Mouse (Mus musculus) stomach, embryonic 16.5 days (tissue): ENCODE measurements around the gene Bik. TPM values are rescaled to one million over a fixed set of nuclear protein-coding genes. Genes with fewer than 3 reads are reported as not detected.

Source experiments
- ATAC-seq: fragments of 200-750 bp; cut with Nextera tagmentation; 2 replicates; pipeline ENCODE4 v1.8.0; 2017; ENCODE audit warnings: moderate number of reproducible peaks, moderate TSS enrichment; ENCODE audit not compliant: insufficient read depth, low FRiP score
- H3K27ac ChIP-seq: fragments of 300-500 bp; sonication (generic); 2 replicates; pipeline ENCODE4 v1.5.1; 2014; ENCODE audit warnings: low read length
- H3K27me3 ChIP-seq: fragments of 300-500 bp; sonication (generic); 2 replicates; pipeline ENCODE4 v1.6.1; 2014; ENCODE audit warnings: low read length, control low read depth, mixed read lengths; ENCODE audit not compliant: control insufficient read depth, insufficient read depth
- H3K36me3 ChIP-seq: fragments of 300-500 bp; sonication (generic); 2 replicates; pipeline ENCODE4 v1.6.1; 2014; ENCODE audit warnings: low read length; ENCODE audit not compliant: control insufficient read depth, insufficient read depth
- H3K4me1 ChIP-seq: fragments of 300-500 bp; sonication (generic); 2 replicates; pipeline ENCODE4 v1.6.1; 2014; ENCODE audit warnings: low read length, control low read depth, mixed read lengths; ENCODE audit not compliant: control insufficient read depth, insufficient read depth
- H3K4me2 ChIP-seq: fragments of 300-500 bp; sonication (generic); 2 replicates; pipeline ENCODE4 v1.6.1; 2014; ENCODE audit warnings: low read depth, low read length, mixed read lengths
- H3K4me3 ChIP-seq: fragments of 300-500 bp; sonication (generic); replicated peaks from 2 replicates; pipeline ENCODE4 v1.5.1; 2014; ENCODE audit warnings: mild to moderate bottlenecking, low read length
- H3K9ac ChIP-seq: fragments of 300-500 bp; sonication (generic); 2 replicates; pipeline ENCODE4 v1.6.1; 2014; ENCODE audit warnings: low read length
- H3K9me3 ChIP-seq: fragments of 300-500 bp; sonication (generic); replicated peaks from 2 replicates; pipeline ENCODE4 v1.6.1; 2016; ENCODE audit warnings: low read length, control low read depth; ENCODE audit not compliant: control insufficient read depth
- WGBS: fragments of 180-500 bp; shearing (Covaris S2); extraction: QIAGEN DNeasy Blood & Tissue Kit; methylation state at CpG from one replicate; pipeline ENCODE4 v1.1.7; 2014; 5-methylcytosine and 5-hydroxymethylcytosine counted together
- polyA plus RNA-seq: library from polyadenylated mRNA; unstranded; fragments of >200 nt; fragmentation: Nextera tagmentation; extraction: Ambion mirVana; gene quantifications from 2 replicates; pipeline ENCODE4 v1.2.1, GENCODE M21; 2015

The Bik gene
- polyA plus RNA-seq, 1 experiment from 2014 or later = 7.0 TPM

- H3K9me3 ChIP-seq = no peaks in the 10 kb centered on the region
- H3K27ac ChIP-seq = no peak overlapping the region
- H3K4me3 ChIP-seq = no peak overlapping the region
- H3K27me3 ChIP-seq = peaks cover 27% of the 10 kb centered on the region
- no peaks in the 10 kb centered on the region for H3K36me3 ChIP-seq
- 51% methylated on average over 14 of the region's 14 CpGs for WGBS
- H3K9ac ChIP-seq = peak overlapping the region; percentile 14; the same call in 1 of the 2 replicates
- ATAC-seq = no peak
- peaks cover 14% of the 10 kb centered on the region for H3K4me1 ChIP-seq
- no peak overlapping the region for H3K4me2 ChIP-seq
These were observed 2.9 kb upstream of the Bik start for GRCm38 (mm10) chr15:83523638-83524332.

DNA sequence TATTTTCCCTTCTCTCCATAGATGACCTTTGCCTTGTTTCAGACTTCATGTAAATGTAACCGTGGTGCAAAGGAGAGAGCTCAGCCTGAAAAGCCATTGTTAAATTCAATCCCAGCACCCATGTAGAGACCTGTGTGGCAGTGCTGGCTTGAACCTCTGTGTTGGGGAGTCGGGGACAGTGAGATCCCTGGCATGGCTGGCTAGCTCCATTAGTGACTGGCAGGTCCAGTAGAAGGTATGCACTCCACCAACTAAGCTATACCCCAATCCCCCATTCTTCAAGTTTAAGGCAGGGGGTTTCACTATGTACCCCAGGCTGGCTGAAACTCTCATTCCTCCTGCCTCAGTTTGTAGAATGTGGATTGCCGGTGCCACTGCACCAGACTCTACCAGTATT is 2.3 kb upstream of the Bik start:
- H3K27me3 ChIP-seq = peaks cover 27% of the 10 kb centered on the region
- 79% methylated on average over 3 of the region's 3 CpGs for WGBS
- no peaks in the 10 kb centered on the region for H3K9me3 ChIP-seq
- ATAC-seq = no peak
- peaks cover 14% of the 10 kb centered on the region for H3K4me1 ChIP-seq
- H3K27ac ChIP-seq = no peak overlapping the region
- no peak overlapping the region for H3K9ac ChIP-seq
- no peaks in the 10 kb centered on the region for H3K36me3 ChIP-seq
- no peak overlapping the region for H3K4me3 ChIP-seq
- H3K4me2 ChIP-seq = no peak overlapping the region

DNA sequence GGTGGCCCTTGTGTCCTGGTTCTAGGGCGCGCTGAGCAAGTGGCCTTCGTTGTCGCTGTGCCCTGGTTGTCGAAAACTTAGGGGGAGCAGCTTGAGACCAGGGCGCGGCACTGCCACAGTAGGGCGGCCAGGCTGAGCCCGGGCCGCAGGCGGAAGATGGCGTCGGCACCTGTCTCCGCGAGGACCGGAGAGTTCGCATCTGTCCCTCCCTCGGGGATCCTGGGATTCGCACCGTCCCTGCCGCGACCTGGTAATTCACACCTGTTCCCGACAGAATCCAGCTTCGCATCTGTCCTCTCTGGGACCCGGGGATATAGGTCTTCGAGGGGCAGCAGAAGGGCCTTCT is 403 bp downstream of the Bik start:
- H3K27me3 ChIP-seq = peaks cover 27% of the 10 kb centered on the region
- WGBS = 3% methylated on average over 26 of the region's 26 CpGs
- H3K9me3 ChIP-seq = no peaks in the 10 kb centered on the region
- no peaks in the 10 kb centered on the region for H3K36me3 ChIP-seq
- H3K4me3 ChIP-seq = peak overlapping the region; percentile 61
- no peak for ATAC-seq
- H3K9ac ChIP-seq = peak overlapping the region; percentile 73
- no peak overlapping the region for H3K27ac ChIP-seq
- H3K4me2 ChIP-seq = peak overlapping the region; percentile 93
- peaks cover 20% of the 10 kb centered on the region for H3K4me1 ChIP-seq

GRCm38 (mm10) chr15:83527747-83528146 is 1.1 kb downstream of the Bik start:
- Histone ChIP-seq H3K4me2 (peak overlapping the region; percentile 93), H3K36me3 (no peaks in the 10 kb centered on the region), H3K9ac (peak overlapping the region; percentile 73; the same call in 1 of the 2 replicates), H3K9me3 (no peaks in the 10 kb centered on the region), H3K27ac (no peak overlapping the region), H3K4me3 (peak overlapping the region; percentile 61), H3K27me3 (peaks cover 27% of the 10 kb centered on the region), H3K4me1 (peaks cover 20% of the 10 kb centered on the region)
- WGBS = 72% methylated on average over 2 of the region's 2 CpGs
- no peak for ATAC-seq

DNA sequence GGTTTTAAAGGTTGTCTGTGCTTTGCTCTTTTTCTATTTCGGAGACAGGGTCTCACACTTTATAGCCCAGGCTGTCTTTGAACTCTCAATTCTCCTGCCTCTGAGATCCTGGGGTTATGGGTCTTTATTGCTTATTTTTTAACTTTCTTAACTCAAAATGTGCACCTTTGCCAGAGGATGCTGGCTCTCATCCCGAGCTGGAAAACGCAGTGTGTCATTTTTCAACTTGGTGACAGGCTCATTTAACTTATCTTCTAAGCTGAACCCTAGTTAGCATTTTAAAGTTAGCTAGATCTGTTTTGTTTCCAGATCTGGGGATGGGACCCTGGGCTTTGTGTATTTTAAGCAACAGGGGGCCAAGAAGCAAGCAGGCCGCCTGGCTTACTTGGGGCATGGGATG is 2.2 kb downstream of the Bik start:
- Histone ChIP-seq H3K9ac (no peak overlapping the region), H3K4me3 (no peak overlapping the region), H3K27ac (no peak overlapping the region), H3K4me2 (no peak overlapping the region), H3K27me3 (peaks cover 27% of the 10 kb centered on the region), H3K4me1 (peaks cover 14% of the 10 kb centered on the region; the same call in 1 of the 2 replicates), H3K9me3 (no peaks in the 10 kb centered on the region), H3K36me3 (no peaks in the 10 kb centered on the region)
- ATAC-seq = no peak
- 46% methylated on average over 4 of the region's 4 CpGs for WGBS

DNA sequence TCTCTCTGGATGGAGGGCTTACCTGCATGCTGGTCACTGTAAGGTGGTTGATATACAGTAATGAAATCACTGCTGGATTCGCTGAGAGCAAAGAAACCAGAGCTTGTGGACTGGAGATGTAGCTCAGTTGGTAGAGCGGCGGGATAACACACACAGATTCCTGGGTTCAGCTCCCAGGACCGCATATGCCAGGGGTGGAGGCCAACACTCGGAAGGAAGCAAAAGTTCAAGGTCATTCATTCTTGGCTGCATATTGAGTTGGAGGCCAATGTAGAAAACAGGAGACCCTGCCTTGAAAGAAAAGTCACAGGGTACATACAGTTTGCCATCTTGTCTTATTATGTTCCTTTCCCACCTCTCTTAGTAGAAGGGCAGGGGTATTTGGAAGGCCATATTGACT is 3.1 kb downstream of the Bik start:
- 79% methylated on average over 5 of the region's 5 CpGs for WGBS
- H3K27me3 ChIP-seq = peaks cover 24% of the 10 kb centered on the region
- peak overlapping the region; percentile 76; the same call in 1 of the 2 replicates for H3K27ac ChIP-seq
- no peak overlapping the region for H3K4me2 ChIP-seq
- no peaks in the 10 kb centered on the region for H3K9me3 ChIP-seq
- H3K9ac ChIP-seq = no peak overlapping the region
- ATAC-seq = no peak
- no peaks in the 10 kb centered on the region for H3K36me3 ChIP-seq
- no peak overlapping the region for H3K4me3 ChIP-seq
- peaks cover 14% of the 10 kb centered on the region; the same call in 1 of the 2 replicates for H3K4me1 ChIP-seq

DNA sequence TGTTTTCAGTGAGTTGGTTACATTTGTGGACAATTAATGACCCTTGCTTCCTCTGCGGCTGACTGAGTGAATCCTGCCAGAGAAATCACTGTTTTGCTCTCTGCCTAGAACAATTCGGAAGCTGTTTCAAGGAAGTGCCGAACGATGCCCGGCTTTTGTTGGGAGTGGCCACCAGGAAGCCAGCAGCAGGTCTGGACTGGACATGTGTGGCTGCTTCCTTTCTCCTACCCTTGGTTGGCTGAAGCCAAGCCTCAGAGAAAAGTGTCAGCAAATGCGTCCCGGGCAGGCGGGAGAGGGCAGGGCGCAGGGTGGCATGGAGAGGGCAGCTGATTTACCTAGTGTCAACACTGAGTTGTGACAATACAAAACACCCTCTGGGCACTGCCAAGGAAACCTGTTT is 3.6 kb downstream of the Bik start:
- ATAC-seq = peak; percentile 31; the same call in 1 of the 2 replicates
- H3K36me3 ChIP-seq = no peaks in the 10 kb centered on the region

GRCm38 (mm10) chr15:83530688-83531087 is 4.0 kb downstream of the Bik start:
- Histone ChIP-seq H3K27ac (peak overlapping the region; percentile 76), H3K4me1 (peaks cover 19% of the 10 kb centered on the region; the same call in 1 of the 2 replicates)
- 0 out of 2 replicates have a peak, but pooled peaks have one; percentile 2 for ATAC-seq

More for the DNA sequence above, 3.6 kb downstream of the Bik start:
- Histone ChIP-seq H3K9ac (no peak overlapping the region), H3K4me1 (peaks cover 18% of the 10 kb centered on the region; the same call in 1 of the 2 replicates), H3K4me3 (no peak overlapping the region), H3K9me3 (no peaks in the 10 kb centered on the region), H3K4me2 (no peak overlapping the region), H3K27ac (peak overlapping the region; percentile 76), H3K27me3 (peaks cover 22% of the 10 kb centered on the region)
- 59% methylated on average over 9 of the region's 9 CpGs for WGBS

DNA sequence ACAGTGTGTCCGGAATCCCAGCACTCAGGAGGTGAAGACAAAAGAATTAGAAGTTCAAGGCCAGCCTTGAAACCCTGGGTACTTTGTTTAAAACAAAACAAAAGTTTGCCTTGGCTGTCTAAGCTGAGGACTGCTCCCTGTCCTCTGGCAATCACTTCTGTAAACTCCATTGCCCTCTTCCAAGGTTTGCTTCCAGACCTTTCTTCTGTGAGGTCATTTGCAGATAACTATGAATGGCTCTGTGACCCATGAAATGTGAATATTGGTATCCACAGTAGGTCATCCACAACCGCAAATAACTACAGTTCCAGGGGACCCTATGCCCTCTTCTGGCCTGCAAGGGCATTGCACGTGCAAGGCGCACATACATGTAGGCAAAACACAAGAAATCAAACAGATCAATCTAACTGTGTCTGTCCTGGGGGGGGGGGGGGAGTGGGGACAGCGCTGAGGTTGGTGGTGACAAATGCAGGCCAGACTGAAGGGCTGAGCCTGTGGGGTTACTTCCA is 5.4 kb downstream of the Bik start:
- Histone ChIP-seq H3K4me3 (no peak overlapping the region), H3K4me1 (peaks cover 14% of the 10 kb centered on the region; the same call in 1 of the 2 replicates), H3K4me2 (no peak overlapping the region), H3K9ac (no peak overlapping the region), H3K27me3 (peaks cover 10% of the 10 kb centered on the region), H3K9me3 (no peaks in the 10 kb centered on the region), H3K36me3 (no peaks in the 10 kb centered on the region), H3K27ac (no peak overlapping the region)
- 84% methylated on average over 5 of the region's 5 CpGs for WGBS
- ATAC-seq = no peak

More at GRCm38 (mm10) chr15:83530688-83531087, 4.0 kb downstream of the Bik start:
- no peaks in the 10 kb centered on the region for H3K9me3 ChIP-seq
- H3K4me2 ChIP-seq = no peak overlapping the region
- no peak overlapping the region for H3K9ac ChIP-seq
- no peaks in the 10 kb centered on the region for H3K36me3 ChIP-seq
- H3K27me3 ChIP-seq = peaks cover 20% of the 10 kb centered on the region
- WGBS = 48% methylated on average over 6 of the region's 6 CpGs
- no peak overlapping the region for H3K4me3 ChIP-seq
